Mouse (Mus musculus) cortical plate, adult 2 months (tissue): ENCODE results near the gene Tsg101.

ENCODE experiments used
- CTCF ChIP-seq: fragments of 200-500 bp; IDR thresholded peaks from 2 replicates; pipeline ENCODE4 v1.5.1; 2011; ENCODE audit warnings: mild to moderate bottlenecking, control low read depth, low read length; ENCODE audit not compliant: insufficient read depth; ENCODE audit errors: extremely low read depth
- POLR2A ChIP-seq: fragments of 200-500 bp; IDR thresholded peaks from 2 replicates; pipeline ENCODE4 v1.6.1; 2011; ENCODE audit warnings: mild to moderate bottlenecking, low read length, control low read depth; ENCODE audit not compliant: insufficient read depth; ENCODE audit errors: extremely low read depth

DNA sequence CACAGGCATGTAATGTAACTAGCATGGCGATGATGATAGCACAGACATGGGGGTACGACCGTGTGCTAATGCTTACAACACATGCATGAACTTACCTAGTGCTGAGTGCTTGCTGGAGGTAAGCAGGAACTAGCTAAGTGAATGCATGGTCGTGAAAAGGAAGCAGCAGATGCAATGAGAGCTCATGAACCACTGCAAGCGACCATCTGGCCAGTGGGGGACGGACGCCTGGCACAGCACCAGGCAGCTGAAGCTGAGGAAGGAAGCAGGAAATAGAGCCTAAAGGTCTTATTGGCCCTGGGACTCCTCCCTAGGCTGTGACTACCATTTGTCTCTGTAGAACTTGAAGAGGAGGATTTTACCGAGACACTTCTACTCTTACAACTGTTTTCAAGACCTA, 15.0 kb upstream of the Tsg101 start:
- TF ChIP-seq CTCF (no peak), POLR2A (no peak)
